Mouse (Mus musculus) liver, adult 2 months (tissue): ENCODE data around the gene Podxl2.

Experiments used
- CTCF ChIP-seq: fragments of 200-500 bp; IDR thresholded peaks from 2 replicates; pipeline ENCODE4 v1.5.1; 2011; ENCODE audit warnings: low read depth, low read length, control low read depth
- POLR2A ChIP-seq: fragments of 200-500 bp; IDR thresholded peaks from 2 replicates; pipeline ENCODE4 v1.6.1; 2011; ENCODE audit warnings: low read length, control low read depth; ENCODE audit not compliant: insufficient read depth; ENCODE audit errors: extremely low read depth

GRCm38 (mm10) chr6:88865704-88866103, 9.1 kb downstream of the Podxl2 start:
- TF ChIP-seq CTCF (no peak), POLR2A (no peak)
